Comparison of ENCODE assay signal across 8 mouse cellular contexts in the genomic region with DNA sequence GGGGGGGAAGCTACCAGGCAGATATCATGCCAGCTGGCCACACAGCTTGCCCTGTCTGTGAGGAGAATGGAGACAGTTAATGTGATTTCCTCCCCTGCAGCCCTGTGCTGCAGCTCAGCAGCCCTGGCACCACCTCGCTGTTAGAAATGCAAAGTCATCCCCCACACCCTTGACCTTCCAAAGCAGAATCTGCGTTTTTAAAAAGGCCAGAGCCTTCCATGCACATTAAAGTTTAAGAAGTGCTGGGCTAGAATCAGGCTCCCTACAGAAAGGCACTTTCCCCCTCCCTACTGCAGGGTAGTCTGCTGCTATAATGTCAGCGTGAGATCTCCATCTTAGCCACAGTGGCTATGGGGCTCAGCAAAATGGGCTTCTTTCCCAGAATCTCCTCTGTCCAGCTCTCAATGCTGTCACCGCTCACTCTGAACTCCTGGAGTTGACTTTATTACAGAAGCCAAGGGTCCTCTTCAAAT. TPM values are rescaled to one million over a fixed set of nuclear protein-coding genes. Genes with fewer than 3 reads are reported as not detected.
DNase-seq lines count a peak whose midpoint lies in the region; ATAC-seq lines count a peak whose summit lies in the region.

No protein-coding gene starts in this region.

- no peak for ATAC-seq in forebrain, embryonic 12.5 days (ENCODE audit: low FRiP score)
- no peak for ATAC-seq in heart, embryonic 15.5 days (replicated peaks; ENCODE audit: insufficient number of reproducible peaks, insufficient read depth, low FRiP score, low read depth)
- peak; percentile 63; the same call in 1 of the 2 replicates for ATAC-seq in megakaryocyte-erythroid progenitor cell, adult 5-6 weeks (replicated peaks; ENCODE audit: low FRiP score, low TSS enrichment, poor library complexity, severe bottlenecking)

- no peaks in the 10 kb centered on the region for H3K9me3 ChIP-seq in forebrain, embryonic 10.5 days
- no peaks in the 10 kb centered on the region for H3K9me3 ChIP-seq in forebrain, embryonic 12.5 days
- H3K9me3 ChIP-seq in heart, embryonic 15.5 days (replicated peaks) = no peaks in the 10 kb centered on the region

- no peaks in the 10 kb centered on the region for H3K36me3 ChIP-seq in forebrain, embryonic 10.5 days (replicated peaks)
- H3K36me3 ChIP-seq in forebrain, embryonic 12.5 days (replicated peaks) = no peaks in the 10 kb centered on the region
- no peaks in the 10 kb centered on the region for H3K36me3 ChIP-seq in heart, embryonic 15.5 days

- peaks cover 9% of the 10 kb centered on the region for H3K4me1 ChIP-seq in forebrain, embryonic 10.5 days
- no peaks in the 10 kb centered on the region; the same call in 1 of the 2 replicates for H3K4me1 ChIP-seq in forebrain, embryonic 12.5 days
- peaks cover 5% of the 10 kb centered on the region for H3K4me1 ChIP-seq in heart, embryonic 15.5 days (replicated peaks)

- no peaks in the 10 kb centered on the region for H3K27me3 ChIP-seq in forebrain, embryonic 10.5 days (ENCODE audit: poor library complexity, severe bottlenecking)
- H3K27me3 ChIP-seq in forebrain, embryonic 12.5 days = no peaks in the 10 kb centered on the region
- no peaks in the 10 kb centered on the region for H3K27me3 ChIP-seq in heart, embryonic 15.5 days

- H3K27ac ChIP-seq in forebrain, embryonic 10.5 days = peak overlapping the region; percentile 15; the same call in 1 of the 2 replicates
- H3K27ac ChIP-seq in forebrain, embryonic 12.5 days = no peak overlapping the region
- peak overlapping the region; percentile 19; the same call in 1 of the 2 replicates for H3K27ac ChIP-seq in heart, embryonic 15.5 days

- H3K4me3 ChIP-seq in forebrain, embryonic 10.5 days = no peak overlapping the region
- H3K4me3 ChIP-seq in forebrain, embryonic 12.5 days (replicated peaks) = no peak overlapping the region
- H3K4me3 ChIP-seq in heart, embryonic 15.5 days = no peak overlapping the region

- no peak for DNase-seq in forebrain, embryonic 10.5 days (ENCODE audit: extremely low spot score, low spot score)
- DNase-seq in spleen, postnatal 10 days (ENCODE audit: low spot score in 2 of 2) = peak; percentile 39 to 48
- DNase-seq in spleen, postnatal 14 days (ENCODE audit: low spot score in 2 of 2) = no peak
- DNase-seq in thymus, adult 18-20 months = no peak
- no peak for DNase-seq in urinary bladder, postnatal 10 days (ENCODE audit: low spot score)

- no peak overlapping the region for H3K9ac ChIP-seq in forebrain, embryonic 12.5 days
- H3K9ac ChIP-seq in heart, embryonic 15.5 days = no peak overlapping the region

- WGBS in forebrain, embryonic 10.5 days = 56% methylated on average over 4 of the region's 4 CpGs
- 40% methylated on average over 4 of the region's 4 CpGs for WGBS in forebrain, embryonic 12.5 days
- 18% methylated on average over 4 of the region's 4 CpGs for WGBS in heart, embryonic 15.5 days

- no peak overlapping the region for H3K4me2 ChIP-seq in forebrain, embryonic 12.5 days
- no peak overlapping the region for H3K4me2 ChIP-seq in heart, embryonic 15.5 days

RNA-seq across cellular contexts. Expression of gene Tfrc, which starts 10.8 kb away (rescaled TPM):
- polyA plus RNA-seq in forebrain, embryonic 10.5 days (2016; fragmentation: Nextera tagmentation; extraction: Ambion mirVana) = 71.3 and 72.0 TPM in 2 replicates
- polyA plus RNA-seq in forebrain, embryonic 12.5 days (2016; fragmentation: Nextera tagmentation; extraction: Ambion mirVana) = 59.2 and 65.4 TPM in 2 replicates
- 34.5 and 34.8 TPM in 2 replicates for polyA plus RNA-seq in heart, embryonic 15.5 days (2015; fragmentation: Nextera tagmentation; extraction: Ambion mirVana)
- 316 and 327 TPM in 2 replicates for total RNA-seq in megakaryocyte-erythroid progenitor cell, adult 5-6 weeks (2014; fragmentation: Nextera tagmentation)
- 261 and 333 TPM in 2 replicates for total RNA-seq in megakaryocyte-erythroid progenitor cell, adult 5-6 weeks (2017)

RNA-seq across cellular contexts. Expression of gene Tnk2, which starts 45.7 kb away (rescaled TPM):
- 10.1 and 11.0 TPM in 2 replicates for polyA plus RNA-seq in forebrain, embryonic 10.5 days (2016; fragmentation: Nextera tagmentation; extraction: Ambion mirVana)
- polyA plus RNA-seq in forebrain, embryonic 12.5 days (2016; fragmentation: Nextera tagmentation; extraction: Ambion mirVana) = 13.9 and 14.2 TPM in 2 replicates
- 6.9 and 9.5 TPM in 2 replicates for polyA plus RNA-seq in heart, embryonic 15.5 days (2015; fragmentation: Nextera tagmentation; extraction: Ambion mirVana)
- total RNA-seq in megakaryocyte-erythroid progenitor cell, adult 5-6 weeks (2014; fragmentation: Nextera tagmentation) = 45.7 and 54.4 TPM in 2 replicates
- total RNA-seq in megakaryocyte-erythroid progenitor cell, adult 5-6 weeks (2017) = 27.7 and 28.6 TPM in 2 replicates

Comparison
In these comparisons a context has a peak if more than half of its experiments do, and no peak if none do; other contexts are left out.
1. DNase-seq: peak in spleen, postnatal 10 days (2 of 2); none in forebrain, embryonic 10.5 days (single experiment), spleen, postnatal 14 days (0 of 2), thymus, adult 18-20 months (0 of 2) and urinary bladder, postnatal 10 days (single experiment).